ENCODE assay signal across 20 mouse cellular contexts in genomic region chr1:30794606-30795005, GRCm38 (mm10).
DNase-seq lines count a peak whose midpoint lies in the region; ATAC-seq lines count a peak whose summit lies in the region.
"Had no signal": no experiment of that assay in that cellular context is flagged by ENCODE, and none has a peak within 500 bp of the region (broad histone marks: within the 10 kb centered on the region; RNA-seq: fewer than 3 reads in every experiment).

No protein-coding gene starts in this region.

- no peaks in the 10 kb centered on the region for H3K36me3 ChIP-seq in heart, embryonic 10.5 days
- H3K36me3 ChIP-seq: G1E had no signal

- no peak overlapping the region for H3K4me3 ChIP-seq in heart, embryonic 10.5 days

- peak; percentile 84 for DNase-seq in heart, adult 11 months
- no peak for DNase-seq in heart, embryonic 10.5 days (ENCODE audit: low spot score)
- DNase-seq in adrenal gland, postnatal 4 days (ENCODE audit: low spot score in 2 of 2): no peak
- DNase-seq: adrenal gland, adult 2 months; adrenal gland, adult 8-10 months; adrenal gland, postnatal 10 days; adrenal gland, postnatal 14 days; adrenal gland, postnatal 25 days; adrenal gland, postnatal 36 days; B cell, adult 2 months; cerebellum, adult 11 months; cerebellum, adult 11-12 months; cerebellum, adult 18-20 months; cerebellum, adult 2 months had no signal

- H3K4me1 ChIP-seq in heart, embryonic 10.5 days: peaks cover 10% of the 10 kb centered on the region

- 88% methylated on average over 5 of the region's 5 CpGs for WGBS in heart, embryonic 10.5 days

- ATAC-seq in granulocyte monocyte progenitor cell, adult 5-6 weeks (replicated peaks; ENCODE audit: poor library complexity, severe bottlenecking): 0 out of 2 replicates have a peak, but pooled peaks have one; percentile 22
- ATAC-seq: activated CD4-positive, CD25-positive, alpha-beta regulatory T cell, adult 4 months; CD4-positive, CD25-positive, alpha-beta regulatory T cell, adult 4 months; Patski had no signal

- no peak overlapping the region for H3K27ac ChIP-seq in heart, embryonic 10.5 days

- no peaks in the 10 kb centered on the region for H3K9me3 ChIP-seq in heart, embryonic 10.5 days
- H3K9me3 ChIP-seq: G1E had no signal

- no peaks in the 10 kb centered on the region for H3K27me3 ChIP-seq in heart, embryonic 10.5 days (ENCODE audit: insufficient read depth, poor library complexity, severe bottlenecking)
- H3K27me3 ChIP-seq: CH12.LX, Patski had no signal
